Mouse (Mus musculus) myocyte (in vitro differentiated cells): ENCODE measurements at regions not wholly inside any gene's neighbourhood (a gene's known extent, or its start where the extent isn't known, plus 50 kb on each side); places are given as distances from the start of the nearest gene placed in this dataset.
A peak's percentile ranks its signal among the peaks of the same experiment; 100 is the strongest.

Source experiments
- H3K27me3 ChIP-seq: one replicate; pipeline ENCODE4 v1.6.1; 2011; ENCODE audit not compliant: control insufficient read depth, insufficient read depth, insufficient read length
- H3K36me3 ChIP-seq: one replicate; pipeline ENCODE4 v1.6.1; 2011; ENCODE audit not compliant: control insufficient read depth, insufficient read depth
- H3K4me2 ChIP-seq: one replicate; pipeline ENCODE4 v1.6.1; 2011; ENCODE audit warnings: low read depth, control low read depth
- H3K4me3 ChIP-seq: one replicate; pipeline ENCODE4 v1.5.1; 2011; ENCODE audit warnings: mild to moderate bottlenecking, control low read depth, moderate library complexity
- H3K79me2 ChIP-seq: one replicate; pipeline ENCODE4 v1.6.1; 2011; ENCODE audit not compliant: control insufficient read depth, insufficient read depth
- H3ac ChIP-seq: one replicate; pipeline ENCODE4 v1.6.1; 2011; ENCODE audit not compliant: control insufficient read depth, insufficient read length
- CEBPB ChIP-seq: IDR thresholded peaks from 2 replicates; pipeline ENCODE4 v1.6.1; 2011; ENCODE audit warnings: mild to moderate bottlenecking, moderate library complexity; ENCODE audit not compliant: poor library complexity, insufficient read depth, severe bottlenecking
- E2F4 ChIP-seq: IDR thresholded peaks from one replicate; pipeline ENCODE4 v1.6.1; 2011; ENCODE audit warnings: mild to moderate bottlenecking, control low read depth, moderate library complexity; ENCODE audit not compliant: insufficient read depth
- MAX ChIP-seq: IDR thresholded peaks from one replicate; pipeline ENCODE4 v1.6.1; 2011; ENCODE audit warnings: low read depth, mild to moderate bottlenecking, control low read depth
- MYOD1 ChIP-seq, 3 experiments: IDR thresholded peaks; one replicate each; pipeline ENCODE4 v1.6.1; 2011; ENCODE audit warnings: control low read depth in 2 of 3, low read depth in 2 of 3, mild to moderate bottlenecking in 2 of 3, moderate library complexity in 1 of 3; ENCODE audit not compliant: insufficient read length in 2 of 3, control insufficient read depth in 1 of 3
- MYOG ChIP-seq, 3 experiments: IDR thresholded peaks; one replicate each; pipeline ENCODE4 v1.6.1; 2011; ENCODE audit warnings: control low read depth in 2 of 3, low read depth in 2 of 3, mild to moderate bottlenecking in 2 of 3; ENCODE audit not compliant: insufficient read length in 2 of 3, control insufficient read depth in 1 of 3, insufficient read depth in 1 of 3
- POLR2A ChIP-seq: IDR thresholded peaks from one replicate; pipeline ENCODE4 v1.6.1; 2011; ENCODE audit warnings: low read depth, mild to moderate bottlenecking, control low read depth, moderate library complexity; ENCODE audit not compliant: insufficient read length
- POLR2AphosphoS2 ChIP-seq: IDR thresholded peaks from one replicate; pipeline ENCODE4 v1.6.1; 2011; ENCODE audit warnings: low read depth, control low read depth; ENCODE audit not compliant: insufficient read length
- REST ChIP-seq: IDR thresholded peaks from one replicate; pipeline ENCODE4 v1.6.1; 2011; ENCODE audit warnings: mild to moderate bottlenecking, control low read depth, moderate library complexity; ENCODE audit not compliant: insufficient read depth, insufficient read length
- SRF ChIP-seq: IDR thresholded peaks from one replicate; pipeline ENCODE4 v1.6.1; 2011; ENCODE audit warnings: low read depth; ENCODE audit not compliant: control insufficient read depth, insufficient read length
- TCF12 ChIP-seq: IDR thresholded peaks from one replicate; pipeline ENCODE4 v1.6.1; 2011; ENCODE audit warnings: mild to moderate bottlenecking, control low read depth; ENCODE audit not compliant: poor library complexity, insufficient read depth, severe bottlenecking
- TCF3 ChIP-seq: IDR thresholded peaks from one replicate; pipeline ENCODE4 v1.6.1; 2011; ENCODE audit warnings: low read depth, control low read depth; ENCODE audit not compliant: insufficient read length
- USF1 ChIP-seq: IDR thresholded peaks from one replicate; pipeline ENCODE4 v1.6.1; 2011; ENCODE audit warnings: low read depth, mild to moderate bottlenecking, control low read depth, moderate library complexity

DNA sequence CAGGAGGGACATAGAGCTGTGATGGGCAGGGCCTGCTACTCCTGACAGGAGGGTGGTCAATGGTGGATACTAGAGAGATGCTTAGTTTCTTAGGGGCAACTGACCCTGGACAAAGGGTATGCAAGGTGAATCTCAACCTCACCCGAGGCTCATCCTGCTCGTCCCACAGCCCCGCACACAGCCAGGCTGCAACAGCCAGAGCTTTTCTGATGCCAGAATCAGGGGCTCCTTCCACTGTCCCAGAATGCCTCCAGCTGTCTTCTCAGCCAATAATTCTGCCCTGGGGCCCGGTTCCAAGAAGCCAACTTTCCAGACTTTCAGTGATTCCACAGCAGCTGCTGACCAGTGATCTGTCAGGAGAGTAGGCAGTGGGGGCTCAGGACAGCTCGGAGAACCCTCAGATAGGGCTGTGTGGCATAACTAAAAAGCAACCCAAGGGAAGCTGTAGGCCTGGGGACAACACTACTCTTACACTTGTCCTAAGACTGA, 131.6 kb downstream of the Utp6 start:
- Histone ChIP-seq H3K36me3 (no peaks in the 10 kb centered on the region), H3K4me3 (no peak overlapping the region), H3K79me2 (no peaks in the 10 kb centered on the region), H3K27me3 (no peaks in the 10 kb centered on the region), H3ac (no peak overlapping the region), H3K4me2 (no peak overlapping the region)
- TF ChIP-seq E2F4 (no peak), MYOG (IDR thresholded peaks at IDR 0.05; ENCODE audit: control insufficient read depth in 1 of 3, insufficient read depth in 1 of 3, insufficient read length in 2 of 3, low read depth in 2 of 3) (peak in 1 of 3 experiments; percentile 14)

DNA sequence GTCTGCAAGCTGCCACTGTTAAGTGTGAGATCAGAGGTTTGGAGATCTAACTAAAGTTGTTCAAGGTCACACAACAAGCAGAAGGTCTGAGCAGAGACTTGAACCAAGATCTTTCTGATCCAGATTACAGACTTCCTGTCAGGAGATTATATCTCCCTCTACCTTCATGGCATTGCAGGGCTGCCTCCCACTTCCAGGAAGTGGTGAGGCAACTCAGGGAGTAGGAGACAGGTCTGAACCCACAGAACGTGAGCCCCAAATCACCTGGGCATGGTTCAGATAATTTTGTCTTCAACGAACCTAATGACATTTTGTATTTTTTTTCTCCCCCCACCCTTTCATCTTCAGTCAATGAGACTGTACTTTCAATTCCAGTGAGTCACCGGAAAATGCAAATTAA, 135.2 kb downstream of the Utp6 start:
- Histone ChIP-seq H3ac (no peak overlapping the region), H3K79me2 (no peaks in the 10 kb centered on the region), H3K36me3 (no peaks in the 10 kb centered on the region), H3K4me3 (no peak overlapping the region), H3K27me3 (no peaks in the 10 kb centered on the region), H3K4me2 (no peak overlapping the region)
- no peak for TF ChIP-seq MAX
- no peak for TF ChIP-seq POLR2A
- no peak for TF ChIP-seq MYOG (IDR thresholded peaks at IDR 0.05; ENCODE audit: control insufficient read depth in 1 of 3, insufficient read depth in 1 of 3, insufficient read length in 2 of 3, low read depth in 2 of 3)
- TF ChIP-seq TCF12: no peak
- no peak for TF ChIP-seq REST
- TF ChIP-seq MYOD1 (IDR thresholded peaks at IDR 0.05; ENCODE audit: control insufficient read depth in 1 of 3, insufficient read length in 2 of 3, low read depth in 2 of 3): no peak
- no peak for TF ChIP-seq CEBPB
- TF ChIP-seq SRF: no peak
- TF ChIP-seq E2F4: no peak
- TF ChIP-seq POLR2AphosphoS2: no peak
- TF ChIP-seq USF1: no peak
- TF ChIP-seq TCF3: no peak

DNA sequence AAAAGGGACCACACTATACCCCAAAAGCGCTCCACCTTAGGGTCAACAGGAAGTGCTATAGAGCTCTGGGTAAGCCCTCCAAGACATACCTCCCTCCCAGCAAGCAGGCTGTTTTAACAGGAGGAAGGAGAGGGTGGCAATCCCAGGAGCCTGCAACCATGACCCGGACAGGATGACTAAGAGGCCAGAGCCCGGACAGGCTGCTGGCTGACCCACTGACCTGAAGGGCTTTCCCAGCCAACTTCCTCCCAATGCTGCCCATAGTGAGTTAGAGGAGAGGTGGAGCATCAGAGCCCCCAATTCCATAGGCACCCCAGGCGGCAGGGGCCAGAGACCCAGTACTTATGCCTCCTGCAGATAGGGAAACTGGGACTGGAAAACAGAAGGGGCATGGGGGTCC, 136.3 kb downstream of the Utp6 start:
- TF ChIP-seq REST (no peak), MYOD1 (IDR thresholded peaks at IDR 0.05; ENCODE audit: control insufficient read depth in 1 of 3, insufficient read length in 2 of 3, low read depth in 2 of 3) (no peak), POLR2AphosphoS2 (no peak), TCF12 (no peak), POLR2A (no peak), MAX (no peak), SRF (no peak), CEBPB (no peak)
- no peaks in the 10 kb centered on the region for H3K27me3 ChIP-seq
- H3K4me2 ChIP-seq: no peak overlapping the region
- H3K4me3 ChIP-seq: no peak overlapping the region
- no peak overlapping the region for H3ac ChIP-seq
- H3K36me3 ChIP-seq: no peaks in the 10 kb centered on the region
- H3K79me2 ChIP-seq: no peaks in the 10 kb centered on the region

DNA sequence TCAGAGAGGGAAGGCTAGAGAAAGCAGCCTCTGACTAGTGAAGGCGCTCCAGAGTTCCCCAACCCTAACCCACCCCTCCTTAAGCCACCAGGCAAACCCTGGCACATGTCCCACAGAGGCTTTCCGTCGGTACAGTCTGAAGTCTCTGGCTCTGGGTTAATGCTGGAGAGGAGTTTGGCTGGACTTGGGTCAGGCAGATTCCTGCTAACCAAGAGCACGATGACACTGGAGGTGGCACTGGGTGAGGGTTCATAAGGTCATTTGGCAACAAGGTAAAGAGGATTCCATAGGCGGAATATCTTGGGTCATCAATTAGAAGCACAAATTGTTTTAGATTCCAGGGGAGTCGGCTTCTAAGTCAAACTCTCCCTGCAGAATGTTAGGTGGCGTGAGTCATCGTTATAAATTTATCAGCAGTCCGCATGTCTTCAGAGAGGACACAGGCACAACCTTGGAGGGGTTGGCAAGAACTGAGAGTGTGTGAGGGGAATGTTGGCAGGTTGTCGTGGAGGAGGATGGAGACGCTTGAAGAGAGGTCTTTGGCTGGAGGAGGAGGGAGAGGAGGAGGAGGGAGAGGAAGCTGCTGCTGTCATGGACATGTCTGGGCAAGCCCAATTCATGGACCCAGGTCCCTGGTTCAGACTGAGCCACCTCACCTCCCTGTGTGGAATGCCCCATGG, 138.4 kb downstream of the Utp6 start:
- Histone ChIP-seq H3K4me2 (no peak overlapping the region), H3K79me2 (no peaks in the 10 kb centered on the region), H3K4me3 (no peak overlapping the region), H3K36me3 (no peaks in the 10 kb centered on the region), H3K27me3 (no peaks in the 10 kb centered on the region), H3ac (no peak overlapping the region)
- TF ChIP-seq USF1: no peak
- TF ChIP-seq POLR2AphosphoS2: no peak
- no peak for TF ChIP-seq CEBPB
- no peak for TF ChIP-seq MAX
- TF ChIP-seq MYOD1 (IDR thresholded peaks at IDR 0.05; ENCODE audit: control insufficient read depth in 1 of 3, insufficient read length in 2 of 3, low read depth in 2 of 3): no peak
- TF ChIP-seq TCF12: no peak
- TF ChIP-seq SRF: no peak
- TF ChIP-seq MYOG (IDR thresholded peaks at IDR 0.05; ENCODE audit: control insufficient read depth in 1 of 3, insufficient read depth in 1 of 3, insufficient read length in 2 of 3, low read depth in 2 of 3): no peak
- no peak for TF ChIP-seq E2F4
- no peak for TF ChIP-seq TCF3
- no peak for TF ChIP-seq POLR2A
- TF ChIP-seq REST: no peak

DNA sequence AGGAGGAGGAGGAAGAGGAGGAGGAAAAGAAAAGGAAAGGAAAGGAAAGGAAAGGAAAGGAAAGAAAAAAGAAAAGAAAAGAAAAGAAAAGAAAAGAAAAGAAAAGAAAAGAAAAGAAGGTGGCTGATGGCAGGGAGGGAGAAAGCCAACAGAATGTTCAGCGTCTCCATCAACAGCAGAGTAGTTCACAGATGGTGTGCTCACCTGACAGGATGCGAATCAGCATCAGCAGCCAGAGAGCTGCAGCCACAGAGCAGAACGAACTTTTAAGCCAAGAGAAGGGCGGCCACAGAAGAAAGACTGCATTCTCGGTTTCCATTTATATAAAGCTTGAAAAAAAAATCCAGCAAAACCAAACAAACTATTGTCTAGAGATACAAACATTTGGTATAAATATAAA, 140.2 kb downstream of the Utp6 start:
- TF ChIP-seq TCF3 (no peak), REST (no peak), POLR2A (no peak), MAX (no peak), MYOD1 (IDR thresholded peaks at IDR 0.05; ENCODE audit: control insufficient read depth in 1 of 3, insufficient read length in 2 of 3, low read depth in 2 of 3) (no peak), SRF (no peak), CEBPB (no peak), TCF12 (no peak), E2F4 (no peak), USF1 (no peak), MYOG (IDR thresholded peaks at IDR 0.05; ENCODE audit: control insufficient read depth in 1 of 3, insufficient read depth in 1 of 3, insufficient read length in 2 of 3, low read depth in 2 of 3) (no peak), POLR2AphosphoS2 (no peak)
- Histone ChIP-seq H3K79me2 (no peaks in the 10 kb centered on the region), H3K4me3 (no peak overlapping the region), H3K4me2 (no peak overlapping the region), H3K36me3 (no peaks in the 10 kb centered on the region), H3ac (no peak overlapping the region), H3K27me3 (no peaks in the 10 kb centered on the region)
